Mouse (Mus musculus): Measurements from ENCODE around the gene Zfp3. TPM values are rescaled to one million over a fixed set of nuclear protein-coding genes. Genes with fewer than 3 reads are reported as not detected.
A peak's percentile ranks its signal among the peaks of the same experiment; 100 is the strongest.

Zfp3 gene
- 9.0 and 11.1 TPM in 2 replicates for polyA plus RNA-seq (2014; fragmentation: Nextera tagmentation; extraction: Ambion mirVana)

DNA sequence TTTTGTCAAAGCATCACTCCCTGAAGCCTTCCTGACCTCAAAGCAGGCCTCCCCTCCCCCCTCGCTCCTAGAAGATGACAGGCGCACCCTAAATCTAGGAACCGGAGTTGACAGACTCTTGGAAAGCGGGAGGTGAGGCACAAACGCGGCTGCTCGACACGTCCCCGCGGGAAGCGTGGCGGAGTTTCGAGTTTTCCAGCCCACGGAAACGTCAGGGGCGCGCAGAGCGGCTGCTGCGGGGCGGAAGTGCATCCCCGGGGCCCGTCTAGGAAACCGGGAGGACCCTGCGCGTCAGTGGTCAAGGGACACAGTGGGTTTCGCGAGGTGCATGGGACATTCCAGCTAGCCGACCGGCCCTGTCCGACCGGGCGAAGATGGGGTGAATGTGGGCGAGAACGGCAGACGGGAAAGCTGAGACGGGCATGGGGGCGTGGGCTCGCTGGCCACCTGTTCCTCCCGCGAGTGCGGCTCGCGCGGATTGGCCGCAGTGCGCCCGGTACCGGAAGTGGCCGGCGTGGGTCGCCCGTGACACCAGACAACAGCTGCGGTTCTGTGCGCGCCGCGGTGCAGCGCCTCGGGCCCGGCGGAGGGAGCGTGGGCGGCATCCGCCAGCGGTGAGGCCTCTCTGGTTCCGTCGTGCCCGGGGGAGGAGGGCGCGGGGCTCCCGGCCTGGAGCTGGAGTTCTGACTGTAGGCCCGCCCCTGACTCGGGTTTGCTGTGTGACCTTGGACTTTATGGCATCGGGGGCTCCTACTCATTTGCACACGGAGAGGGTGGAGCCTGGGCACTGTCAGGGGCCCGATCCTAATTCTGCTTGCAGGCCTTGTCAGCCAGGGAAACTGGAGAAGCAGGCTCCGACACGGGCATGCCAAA, at the start of gene Zfp3:
TSS of gene Zfp3 (plus strand) at position 274 of the 873 bp plus-strand sequence.
- no peaks in the 10 kb centered on the region for H3K36me3 ChIP-seq (ENCODE audit: control insufficient read depth, insufficient read depth, low read length)
- peak within 1 kb of the TSS; percentile 58 for H3K4me3 ChIP-seq (ENCODE audit: low read depth, low read length)
- H3K27ac ChIP-seq (ENCODE audit: low read depth, low read length), result peak within 1 kb of the TSS; percentile 67
- no peaks in the 10 kb centered on the region for H3K27me3 ChIP-seq (ENCODE audit: control insufficient read depth, insufficient read depth, low read length)
- H3K4me1 ChIP-seq (replicated peaks; ENCODE audit: control insufficient read depth, insufficient read depth, low read length), result no peaks in the 10 kb centered on the region
- peak; percentile 80 for ATAC-seq (ENCODE audit: low FRiP score)
- peak within 1 kb of the TSS; percentile 77 for H3K9ac ChIP-seq (ENCODE audit: low read depth, low read length)
- DNase-seq (ENCODE audit: low spot score), result peak; percentile 78
- H3K9me3 ChIP-seq (ENCODE audit: control insufficient read depth, low read length), result no peaks in the 10 kb centered on the region
- H3K4me2 ChIP-seq (replicated peaks; ENCODE audit: low read depth, low read length), result peak within 1 kb of the TSS; percentile 66
- under 1% methylated on average over 78 of the region's 78 CpGs for WGBS

GRCm38 (mm10) chr11:70715832-70716231, 48.2 kb upstream of the Zfp3 start:
- Histone ChIP-seq H3K9me3 (ENCODE audit: control insufficient read depth, low read length) (no peaks in the 10 kb centered on the region), H3K27ac (ENCODE audit: low read depth, low read length) (no peak overlapping the region), H3K27me3 (ENCODE audit: control insufficient read depth, insufficient read depth, low read length) (no peaks in the 10 kb centered on the region), H3K9ac (ENCODE audit: low read depth, low read length) (no peak overlapping the region), H3K36me3 (ENCODE audit: control insufficient read depth, insufficient read depth, low read length) (0 out of 2 replicates have a peak, but pooled peaks cover 2% of the 10 kb centered on the region), H3K4me2 (replicated peaks; ENCODE audit: low read depth, low read length) (no peak overlapping the region), H3K4me1 (replicated peaks; ENCODE audit: control insufficient read depth, insufficient read depth, low read length) (no peaks in the 10 kb centered on the region), H3K4me3 (ENCODE audit: low read depth, low read length) (no peak overlapping the region)
- WGBS, result 93% methylated on average over 6 of the region's 6 CpGs
- ATAC-seq (ENCODE audit: low FRiP score) (no peak), DNase-seq (ENCODE audit: low spot score) (no peak)

- Histone ChIP-seq H3K27ac (ENCODE audit: low read depth, low read length) (no peak overlapping the region), H3K4me2 (replicated peaks; ENCODE audit: low read depth, low read length) (no peak overlapping the region), H3K4me3 (ENCODE audit: low read depth, low read length) (no peak overlapping the region), H3K36me3 (ENCODE audit: control insufficient read depth, insufficient read depth, low read length) (0 out of 2 replicates have a peak, but pooled peaks cover 2% of the 10 kb centered on the region), H3K9ac (ENCODE audit: low read depth, low read length) (no peak overlapping the region), H3K9me3 (ENCODE audit: control insufficient read depth, low read length) (no peaks in the 10 kb centered on the region), H3K27me3 (ENCODE audit: control insufficient read depth, insufficient read depth, low read length) (no peaks in the 10 kb centered on the region), H3K4me1 (replicated peaks; ENCODE audit: control insufficient read depth, insufficient read depth, low read length) (no peaks in the 10 kb centered on the region)
- no peak for ATAC-seq (ENCODE audit: low FRiP score)
- DNase-seq (ENCODE audit: low spot score), result no peak
- 75% methylated on average over 5 of the region's 5 CpGs for WGBS
Observed at GRCm38 (mm10) chr11:70718481-70718880, 45.5 kb upstream of the Zfp3 start.

DNA sequence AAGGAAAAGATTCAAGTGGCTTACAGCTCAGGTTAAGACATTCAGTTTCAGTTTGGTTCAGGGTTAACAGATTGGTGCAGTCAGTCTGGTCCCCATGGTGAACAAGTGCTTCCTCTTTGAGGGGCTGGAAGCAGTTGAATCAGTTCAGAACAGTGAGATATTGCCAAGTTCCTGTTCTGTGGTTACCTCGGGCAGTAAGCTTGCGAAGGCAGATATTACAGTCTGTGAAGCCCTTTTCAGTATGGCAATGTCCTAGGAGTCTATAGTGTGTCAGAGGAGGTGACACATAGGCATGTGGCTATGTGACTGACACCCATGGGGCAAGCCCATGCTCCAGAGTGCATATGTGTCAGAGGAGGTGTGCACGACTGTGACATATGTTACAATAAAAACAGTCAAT, 43.4 kb upstream of the Zfp3 start:
- Histone ChIP-seq H3K4me3 (ENCODE audit: low read depth, low read length) (no peak overlapping the region), H3K9ac (ENCODE audit: low read depth, low read length) (no peak overlapping the region), H3K9me3 (ENCODE audit: control insufficient read depth, low read length) (no peaks in the 10 kb centered on the region), H3K4me1 (replicated peaks; ENCODE audit: control insufficient read depth, insufficient read depth, low read length) (no peaks in the 10 kb centered on the region), H3K27ac (ENCODE audit: low read depth, low read length) (no peak overlapping the region), H3K36me3 (ENCODE audit: control insufficient read depth, insufficient read depth, low read length) (peaks cover 6% of the 10 kb centered on the region; the same call in 1 of the 2 replicates), H3K27me3 (ENCODE audit: control insufficient read depth, insufficient read depth, low read length) (no peaks in the 10 kb centered on the region), H3K4me2 (replicated peaks; ENCODE audit: low read depth, low read length) (no peak overlapping the region)
- WGBS, result 91% methylated on average over 3 of the region's 3 CpGs
- ATAC-seq (ENCODE audit: low FRiP score) (no peak), DNase-seq (ENCODE audit: low spot score) (no peak)

DNA sequence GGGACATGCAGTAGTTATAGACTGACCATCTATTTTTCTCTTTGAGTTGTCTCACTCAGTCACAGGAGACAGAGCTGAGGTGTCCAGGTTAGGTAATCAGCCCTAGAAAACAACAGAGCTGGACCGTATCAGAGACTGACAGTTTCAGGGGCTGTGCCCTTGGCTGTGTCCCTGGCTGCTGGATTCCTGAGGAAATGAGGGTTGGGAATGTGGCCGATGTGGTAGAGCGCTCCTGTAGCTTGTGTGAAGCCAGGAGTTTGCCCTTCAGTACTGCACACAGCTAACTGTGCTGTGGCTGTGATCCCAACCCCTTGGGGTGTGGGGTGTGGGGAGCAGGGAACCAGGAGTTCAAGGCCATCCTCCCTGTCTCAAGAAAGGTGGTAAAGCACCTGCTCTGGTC, 42.9 kb upstream of the Zfp3 start:
- Histone ChIP-seq H3K36me3 (ENCODE audit: control insufficient read depth, insufficient read depth, low read length) (peaks cover 6% of the 10 kb centered on the region; the same call in 1 of the 2 replicates), H3K27ac (ENCODE audit: low read depth, low read length) (no peak overlapping the region), H3K4me1 (replicated peaks; ENCODE audit: control insufficient read depth, insufficient read depth, low read length) (no peaks in the 10 kb centered on the region), H3K4me3 (ENCODE audit: low read depth, low read length) (no peak overlapping the region), H3K9ac (ENCODE audit: low read depth, low read length) (no peak overlapping the region), H3K4me2 (replicated peaks; ENCODE audit: low read depth, low read length) (no peak overlapping the region), H3K27me3 (ENCODE audit: control insufficient read depth, insufficient read depth, low read length) (no peaks in the 10 kb centered on the region), H3K9me3 (ENCODE audit: control insufficient read depth, low read length) (no peaks in the 10 kb centered on the region)
- ATAC-seq (ENCODE audit: low FRiP score) (no peak), DNase-seq (ENCODE audit: low spot score) (no peak)
- 96% methylated on average over 3 of the region's 3 CpGs for WGBS

DNA sequence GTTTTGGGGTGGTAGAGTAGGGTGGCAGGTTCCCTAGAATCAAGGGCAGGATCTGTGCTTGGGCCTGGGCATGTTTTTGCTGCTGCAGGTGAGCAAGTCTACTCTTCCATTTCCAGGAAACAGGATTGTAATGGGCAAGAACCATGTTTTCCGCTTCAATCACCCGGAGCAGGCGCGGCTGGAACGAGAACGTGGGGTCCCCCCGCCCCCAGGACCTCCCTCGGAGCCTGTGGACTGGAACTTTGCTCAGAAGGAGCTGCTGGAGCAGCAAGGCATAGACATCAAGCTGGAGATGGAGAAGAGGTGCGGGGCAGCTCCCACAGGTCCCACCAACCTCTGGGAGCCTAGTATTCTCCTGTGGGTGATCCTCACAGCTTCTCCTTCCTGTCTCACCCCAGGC, 39.3 kb upstream of the Zfp3 start:
- H3K4me1 ChIP-seq (replicated peaks; ENCODE audit: control insufficient read depth, insufficient read depth, low read length), result no peaks in the 10 kb centered on the region
- no peak for DNase-seq (ENCODE audit: low spot score)
- no peak overlapping the region for H3K4me3 ChIP-seq (ENCODE audit: low read depth, low read length)
- H3K9me3 ChIP-seq (ENCODE audit: control insufficient read depth, low read length), result no peaks in the 10 kb centered on the region
- peaks cover 10% of the 10 kb centered on the region; the same call in 1 of the 2 replicates for H3K36me3 ChIP-seq (ENCODE audit: control insufficient read depth, insufficient read depth, low read length)
- H3K4me2 ChIP-seq (replicated peaks; ENCODE audit: low read depth, low read length), result no peak overlapping the region
- H3K27me3 ChIP-seq (ENCODE audit: control insufficient read depth, insufficient read depth, low read length), result no peaks in the 10 kb centered on the region
- WGBS, result 98% methylated on average over 9 of the region's 9 CpGs
- no peak overlapping the region for H3K9ac ChIP-seq (ENCODE audit: low read depth, low read length)
- no peak for ATAC-seq (ENCODE audit: low FRiP score)
- H3K27ac ChIP-seq (ENCODE audit: low read depth, low read length), result no peak overlapping the region

GRCm38 (mm10) chr11:70726585-70726984, 37.4 kb upstream of the Zfp3 start:
- DNase-seq (ENCODE audit: low spot score) (no peak), ATAC-seq (ENCODE audit: low FRiP score) (no peak)
- 86% methylated on average over 2 of the region's 2 CpGs for WGBS
- Histone ChIP-seq H3K27ac (ENCODE audit: low read depth, low read length) (no peak overlapping the region), H3K36me3 (ENCODE audit: control insufficient read depth, insufficient read depth, low read length) (peaks cover 9% of the 10 kb centered on the region; the same call in 1 of the 2 replicates), H3K4me1 (replicated peaks; ENCODE audit: control insufficient read depth, insufficient read depth, low read length) (no peaks in the 10 kb centered on the region), H3K4me2 (replicated peaks; ENCODE audit: low read depth, low read length) (no peak overlapping the region), H3K4me3 (ENCODE audit: low read depth, low read length) (no peak overlapping the region), H3K9me3 (ENCODE audit: control insufficient read depth, low read length) (no peaks in the 10 kb centered on the region), H3K27me3 (ENCODE audit: control insufficient read depth, insufficient read depth, low read length) (no peaks in the 10 kb centered on the region), H3K9ac (ENCODE audit: low read depth, low read length) (no peak overlapping the region)

- no peaks in the 10 kb centered on the region for H3K9me3 ChIP-seq (ENCODE audit: control insufficient read depth, low read length)
- DNase-seq (ENCODE audit: low spot score) (no peak), ATAC-seq (ENCODE audit: low FRiP score) (no peak)
- H3K27ac ChIP-seq (ENCODE audit: low read depth, low read length), result no peak overlapping the region
- H3K27me3 ChIP-seq (ENCODE audit: control insufficient read depth, insufficient read depth, low read length), result no peaks in the 10 kb centered on the region
- H3K36me3 ChIP-seq (ENCODE audit: control insufficient read depth, insufficient read depth, low read length), result peaks cover 9% of the 10 kb centered on the region; the same call in 1 of the 2 replicates
- H3K9ac ChIP-seq (ENCODE audit: low read depth, low read length), result no peak overlapping the region
- 86% methylated on average over 5 of the region's 5 CpGs for WGBS
- no peak overlapping the region for H3K4me3 ChIP-seq (ENCODE audit: low read depth, low read length)
- H3K4me1 ChIP-seq (replicated peaks; ENCODE audit: control insufficient read depth, insufficient read depth, low read length), result no peaks in the 10 kb centered on the region
- H3K4me2 ChIP-seq (replicated peaks; ENCODE audit: low read depth, low read length), result no peak overlapping the region
Observed at GRCm38 (mm10) chr11:70727385-70727784, 36.6 kb upstream of the Zfp3 start.
